Mouse (Mus musculus) midbrain, embryonic 10.5 days (tissue): ENCODE measurements around the gene Slc38a5. TPM values are rescaled to one million over a fixed set of nuclear protein-coding genes. Genes with fewer than 3 reads are reported as not detected.
"Not testable (repeated sequence)": the region's sequence is repeated elsewhere in the genome, so short reads cannot be mapped to it uniquely, and the experiment has no call there.

ENCODE experiments used
- DNase-seq: peaks from one replicate; pipeline ENCODE4 v3.0.0-alpha.2; 2017; ENCODE audit warnings: low spot score
- H3K27ac ChIP-seq: fragments of 300-500 bp; sonication (generic); replicated peaks from 2 replicates; pipeline ENCODE4 v1.5.1; 2016; ENCODE audit warnings: mild to moderate bottlenecking
- H3K27me3 ChIP-seq: fragments of 300-500 bp; sonication (generic); 2 replicates; pipeline ENCODE4 v1.6.1; 2016; ENCODE audit warnings: low read depth, mild to moderate bottlenecking; ENCODE audit not compliant: poor library complexity, severe bottlenecking
- H3K36me3 ChIP-seq: fragments of 300-500 bp; sonication (generic); 2 replicates; pipeline ENCODE4 v1.6.1; 2016; ENCODE audit warnings: mild to moderate bottlenecking, moderate library complexity
- H3K4me1 ChIP-seq: fragments of 300-500 bp; sonication (generic); 2 replicates; pipeline ENCODE4 v1.6.1; 2016
- H3K4me3 ChIP-seq: fragments of 300-500 bp; sonication (generic); 2 replicates; pipeline ENCODE4 v1.5.1; 2016; ENCODE audit warnings: mild to moderate bottlenecking, moderate library complexity
- H3K9me3 ChIP-seq: fragments of 300-500 bp; sonication (generic); replicated peaks from 2 replicates; pipeline ENCODE4 v1.6.1; 2016; ENCODE audit warnings: mild to moderate bottlenecking
- WGBS: fragments of 180-500 bp; shearing (Covaris S2); methylation state at CpG from one replicate; pipeline ENCODE4 v1.1.7; 2016; 5-methylcytosine and 5-hydroxymethylcytosine counted together
- polyA plus RNA-seq: library from polyadenylated mRNA; unstranded; fragments of >200 nt; fragmentation: Nextera tagmentation; extraction: Ambion mirVana; gene quantifications from 2 replicates; pipeline ENCODE4 v1.2.1, GENCODE M21; 2016

The Slc38a5 gene
- polyA plus RNA-seq, 1 experiment from 2014 or later: 4.8 TPM

DNA sequence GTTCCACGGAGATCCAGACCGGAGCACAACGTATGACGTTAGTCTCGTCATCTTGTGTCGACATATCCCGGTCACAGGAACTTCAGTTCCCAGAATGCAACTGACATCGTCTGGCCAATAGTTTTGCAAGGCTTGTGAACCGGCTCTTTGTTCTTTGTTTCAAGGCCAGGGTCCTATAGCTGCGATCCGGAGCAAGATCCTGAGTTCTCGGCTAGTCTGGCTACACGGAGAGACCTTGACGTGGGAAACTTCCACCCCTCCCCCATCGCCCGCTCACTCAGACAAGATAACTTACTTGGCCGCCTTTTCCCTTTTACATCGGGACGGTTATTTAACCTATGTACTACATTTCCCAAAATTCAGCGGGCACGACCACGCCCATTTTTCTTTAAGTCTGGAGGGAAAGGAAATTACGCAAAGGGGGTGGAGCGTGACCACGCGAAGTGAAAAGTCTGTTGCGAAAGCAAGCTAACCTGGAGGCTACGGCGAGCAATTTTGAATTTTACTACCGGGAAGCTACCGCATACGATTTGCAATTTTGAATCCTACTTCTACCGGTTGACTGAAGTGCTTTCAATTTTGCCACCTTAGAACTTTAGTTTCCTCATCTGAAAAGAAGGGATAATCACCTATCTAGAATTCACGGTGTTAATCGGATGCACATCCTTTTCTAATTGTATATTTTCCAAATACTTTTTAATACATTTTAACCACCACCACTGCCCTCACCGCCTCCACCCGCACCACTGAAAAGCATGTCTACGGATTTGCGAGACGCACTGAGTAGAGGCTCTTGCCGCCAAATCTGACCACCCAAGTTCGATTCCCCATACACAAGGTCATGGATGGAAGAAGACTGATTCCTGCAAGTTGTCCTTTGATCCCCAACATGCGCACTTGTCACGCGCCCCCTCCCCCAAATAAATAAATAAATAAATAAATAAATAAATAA lies 18.3 kb upstream of the Slc38a5 start, which contains the start of gene Ftsj1:
Ftsj1 (minus strand) TSS at position 73 of the 952 bp plus-strand sequence.
- peak within 1 kb of the TSS; percentile 63 for H3K4me3 ChIP-seq
- 15% methylated on average over 45 of the region's 45 CpGs for WGBS
- peaks cover 7% of the 10 kb centered on the region; the same call in 1 of the 2 replicates for H3K4me1 ChIP-seq
- no peaks in the 10 kb centered on the region; the same call in 1 of the 2 replicates for H3K9me3 ChIP-seq
- peaks cover 6% of the 10 kb centered on the region; the same call in 1 of the 2 replicates for H3K36me3 ChIP-seq
- no peaks in the 10 kb centered on the region for H3K27me3 ChIP-seq
- peak; percentile 76 for DNase-seq
- peak within 1 kb of the TSS; percentile 90 for H3K27ac ChIP-seq

DNA sequence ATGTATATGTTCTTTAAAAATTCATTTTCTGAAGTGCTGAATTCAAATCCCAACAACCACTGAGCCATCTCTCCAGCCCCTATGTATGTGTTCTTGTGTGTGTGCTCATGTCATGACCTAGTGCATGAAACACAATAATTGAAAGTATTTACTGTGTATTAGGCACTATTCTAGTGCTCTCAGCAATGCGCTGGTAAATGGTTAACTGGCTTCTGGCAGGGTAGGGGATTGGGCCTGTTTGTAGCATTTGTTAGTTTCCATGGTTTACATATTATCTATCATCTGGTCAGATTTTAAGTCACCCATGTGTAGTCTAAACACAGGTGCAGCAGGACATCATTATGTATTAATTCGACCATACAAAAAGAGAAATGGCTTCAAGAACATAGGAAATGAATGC lies 17.2 kb upstream of the Slc38a5 start:
- 87% methylated on average over 2 of the region's 2 CpGs for WGBS
- no peak for DNase-seq

DNA sequence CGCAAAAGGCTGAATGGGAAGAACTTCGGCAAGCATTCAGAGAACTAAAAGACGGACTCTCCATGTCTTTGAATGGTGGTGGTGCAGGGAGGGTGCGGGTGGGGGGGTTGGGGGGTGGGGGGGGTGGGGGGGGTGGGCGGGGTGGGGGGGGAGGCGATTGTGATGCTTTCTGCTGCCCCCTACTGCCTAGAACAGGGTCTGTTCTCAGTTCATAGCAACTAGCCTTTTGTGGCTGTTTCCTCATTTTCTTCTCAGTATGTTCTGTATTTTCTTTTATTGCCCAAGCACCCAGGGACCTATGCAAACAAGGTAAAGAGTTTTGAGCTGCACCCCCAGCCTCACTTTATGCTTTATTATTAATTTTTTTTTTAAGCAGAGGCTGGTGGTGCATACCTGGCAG lies 15.1 kb upstream of the Slc38a5 start:
- Histone ChIP-seq H3K4me1 (peaks cover 7% of the 10 kb centered on the region; the same call in 1 of the 2 replicates), H3K36me3 (no peaks in the 10 kb centered on the region), H3K27me3 (no peaks in the 10 kb centered on the region), H3K4me3 (no peak overlapping the region), H3K27ac (no peak overlapping the region), H3K9me3 (0 out of 2 replicates have a peak, but pooled peaks cover 3% of the 10 kb centered on the region)
- WGBS: 34% methylated on average over 4 of the region's 6 CpGs
- DNase-seq: no peak

More for the DNA sequence above, 17.2 kb upstream of the Slc38a5 start:
- Histone ChIP-seq H3K9me3 (peaks cover 3% of the 10 kb centered on the region; the same call in 1 of the 2 replicates), H3K36me3 (peaks cover 6% of the 10 kb centered on the region; the same call in 1 of the 2 replicates), H3K27me3 (no peaks in the 10 kb centered on the region), H3K27ac (no peak overlapping the region), H3K4me1 (peaks cover 7% of the 10 kb centered on the region; the same call in 1 of the 2 replicates), H3K4me3 (no peak overlapping the region)

DNA sequence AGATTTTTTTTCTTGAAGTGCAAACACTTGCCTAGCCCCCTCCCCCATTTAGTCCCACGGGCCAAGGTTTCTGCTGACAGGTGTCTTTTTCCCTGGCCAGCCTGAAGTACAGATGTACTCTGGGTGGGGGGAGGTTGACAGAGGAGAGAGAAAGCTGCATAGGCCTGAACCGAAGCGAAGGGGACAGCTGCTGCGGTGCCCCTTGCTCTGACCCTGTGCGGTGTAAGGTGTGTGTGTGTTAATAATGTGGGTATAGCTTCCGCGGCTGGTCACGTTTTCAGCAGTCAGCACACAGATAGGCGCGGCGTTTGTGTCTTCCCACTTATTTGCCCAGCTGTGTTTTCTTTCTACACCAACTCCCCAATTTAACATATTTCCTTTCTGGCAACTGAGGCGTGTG lies 11.5 kb upstream of the Slc38a5 start:
- Histone ChIP-seq H3K27ac (no peak overlapping the region), H3K4me1 (no peaks in the 10 kb centered on the region), H3K27me3 (no peaks in the 10 kb centered on the region), H3K36me3 (no peaks in the 10 kb centered on the region), H3K4me3 (no peak overlapping the region), H3K9me3 (0 out of 2 replicates have a peak, but pooled peaks cover 3% of the 10 kb centered on the region)
- 88% methylated on average over 12 of the region's 12 CpGs for WGBS
- no peak for DNase-seq

DNA sequence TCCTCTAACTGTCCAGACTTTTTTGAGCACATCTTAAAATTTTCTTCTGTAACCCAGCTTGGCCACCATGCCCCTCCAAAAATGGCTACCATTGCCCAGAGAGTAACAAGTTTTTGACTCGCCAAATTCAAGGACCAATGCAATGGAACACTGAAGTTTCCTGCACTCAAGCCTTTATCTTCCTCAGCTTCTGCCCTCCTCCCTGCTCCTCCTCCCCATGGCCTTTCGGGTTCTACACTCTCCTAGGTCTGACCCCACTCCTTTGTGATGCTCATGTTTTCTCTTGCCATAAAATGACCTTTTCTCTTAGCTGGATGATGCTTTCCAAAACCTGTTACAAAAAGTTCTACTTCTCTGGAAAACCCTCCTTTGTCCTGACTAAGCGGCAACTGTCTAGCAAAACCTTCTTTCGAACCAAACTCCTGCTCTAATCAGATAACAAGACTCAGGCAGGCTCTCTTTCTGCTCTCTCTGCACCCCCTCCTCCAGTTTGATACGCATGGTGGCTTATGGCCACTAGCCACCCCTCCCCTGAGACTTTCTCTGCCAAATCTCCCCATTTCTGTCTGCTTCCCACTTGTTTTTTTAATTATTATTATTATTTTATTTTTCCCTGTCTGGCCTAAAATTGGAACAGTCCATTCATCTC lies 7.7 kb upstream of the Slc38a5 start:
- H3K9me3 ChIP-seq: no peaks in the 10 kb centered on the region
- H3K4me3 ChIP-seq: no peak overlapping the region
- DNase-seq: no peak
- no peak overlapping the region for H3K27ac ChIP-seq
- WGBS: 77% methylated on average over 5 of the region's 5 CpGs
- no peaks in the 10 kb centered on the region for H3K36me3 ChIP-seq
- H3K27me3 ChIP-seq: no peaks in the 10 kb centered on the region
- no peaks in the 10 kb centered on the region for H3K4me1 ChIP-seq

DNA sequence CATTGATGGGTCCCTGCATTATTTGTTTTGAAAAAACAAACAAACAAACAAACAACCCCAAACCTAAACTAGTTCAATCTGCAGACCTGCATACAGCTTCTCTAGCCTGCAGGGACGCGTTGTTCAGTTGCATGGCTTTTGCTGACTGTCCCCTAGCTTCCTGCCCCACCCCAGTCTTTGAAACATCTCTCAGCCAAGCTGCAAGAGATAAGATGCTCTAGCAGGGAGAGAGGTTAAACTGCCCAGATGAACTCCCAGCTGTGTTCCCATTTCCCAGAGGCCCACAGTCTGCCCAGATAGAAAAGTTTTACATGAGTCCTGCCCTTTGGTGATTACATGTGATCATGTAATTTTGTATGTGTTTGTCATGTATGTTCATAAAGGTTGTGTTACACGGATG lies 6.7 kb upstream of the Slc38a5 start:
- 79% methylated on average over 3 of the region's 3 CpGs for WGBS
- Histone ChIP-seq H3K4me1 (no peaks in the 10 kb centered on the region), H3K27ac (no peak overlapping the region), H3K27me3 (no peaks in the 10 kb centered on the region), H3K9me3 (no peaks in the 10 kb centered on the region), H3K36me3 (no peaks in the 10 kb centered on the region), H3K4me3 (no peak overlapping the region)
- no peak for DNase-seq

DNA sequence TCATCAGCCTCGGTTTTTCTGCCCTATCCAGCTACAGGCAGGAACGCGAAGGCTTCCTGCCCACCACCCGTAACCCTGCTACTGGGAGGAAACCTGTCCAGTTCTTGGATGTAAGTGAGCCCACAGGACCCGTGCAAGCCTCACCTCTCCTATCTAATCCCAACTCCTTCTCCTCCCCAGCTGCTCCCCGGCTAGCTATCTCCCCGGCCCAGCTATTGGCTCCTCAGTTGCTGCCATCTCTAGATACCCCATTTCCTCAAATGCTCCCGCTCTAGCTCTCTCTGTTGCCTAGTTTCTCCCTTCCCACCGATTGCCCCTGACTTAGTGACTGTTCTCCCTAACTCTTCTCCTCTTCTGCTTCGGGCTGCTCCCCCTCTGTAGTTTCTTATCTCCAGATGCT lies 1.1 kb downstream of the Slc38a5 start:
- H3K36me3 ChIP-seq: no peaks in the 10 kb centered on the region
- H3K4me1 ChIP-seq: no peaks in the 10 kb centered on the region
- WGBS: 34% methylated on average over 10 of the region's 10 CpGs
- peaks cover 25% of the 10 kb centered on the region for H3K27me3 ChIP-seq
- H3K4me3 ChIP-seq: peak overlapping the region; percentile 29; the same call in 1 of the 2 replicates
- H3K27ac ChIP-seq: no peak overlapping the region
- no peak for DNase-seq
- peaks cover 12% of the 10 kb centered on the region; the same call in 1 of the 2 replicates for H3K9me3 ChIP-seq

DNA sequence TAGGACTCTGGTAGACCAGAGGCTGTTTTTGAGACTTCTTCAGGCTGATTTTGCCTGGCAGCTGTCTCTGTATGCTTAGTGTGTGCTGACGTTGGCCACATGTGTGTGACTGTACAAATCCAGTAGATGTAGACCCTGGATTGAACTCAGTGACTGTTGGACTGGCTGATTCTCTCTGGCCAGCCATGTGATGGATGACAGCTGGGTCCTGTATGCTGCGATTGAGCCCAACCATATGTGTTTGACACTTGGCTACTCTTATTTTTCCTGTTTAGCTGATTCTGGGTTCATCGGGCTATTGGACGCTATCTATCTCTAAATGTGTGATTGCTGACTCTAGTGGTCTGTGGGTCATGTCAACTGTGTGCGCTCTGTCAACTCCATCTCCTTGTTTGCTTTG lies 3.1 kb downstream of the Slc38a5 start:
- Histone ChIP-seq H3K9me3 (peaks cover 28% of the 10 kb centered on the region), H3K27ac (no peak overlapping the region), H3K4me3 (no peak overlapping the region), H3K27me3 (peaks cover 25% of the 10 kb centered on the region), H3K4me1 (no peaks in the 10 kb centered on the region), H3K36me3 (no peaks in the 10 kb centered on the region)
- no peak for DNase-seq
- 93% methylated on average over 5 of the region's 5 CpGs for WGBS

DNA sequence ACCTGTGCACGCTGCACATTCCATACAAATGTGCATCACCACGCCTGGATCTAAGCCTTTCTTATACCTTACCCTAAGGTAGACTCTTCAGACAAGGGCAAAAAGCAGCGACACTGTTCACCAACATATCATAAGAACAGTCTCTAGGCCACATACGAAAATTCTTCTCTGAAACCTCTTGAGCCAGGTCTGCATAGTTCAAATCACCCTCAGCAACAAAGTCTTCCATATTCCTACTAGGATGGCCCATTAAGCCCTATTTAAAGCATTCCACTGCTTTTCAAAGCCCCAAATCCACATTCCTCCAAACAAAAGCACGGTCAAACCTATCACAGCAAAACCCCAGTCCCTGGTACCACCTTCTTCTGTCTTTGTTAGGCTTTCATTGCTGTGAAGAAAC lies 17.7 kb downstream of the Slc38a5 start:
- 81% methylated on average over 5 of the region's 5 CpGs for WGBS
- no peaks in the 10 kb centered on the region for H3K27me3 ChIP-seq
- H3K4me3 ChIP-seq: no peak overlapping the region
- no peaks in the 10 kb centered on the region for H3K4me1 ChIP-seq
- 0 out of 2 replicates have a peak, but pooled peaks cover 3% of the 10 kb centered on the region for H3K9me3 ChIP-seq
- DNase-seq: no peak
- no peaks in the 10 kb centered on the region for H3K36me3 ChIP-seq
- no peak overlapping the region for H3K27ac ChIP-seq

DNA sequence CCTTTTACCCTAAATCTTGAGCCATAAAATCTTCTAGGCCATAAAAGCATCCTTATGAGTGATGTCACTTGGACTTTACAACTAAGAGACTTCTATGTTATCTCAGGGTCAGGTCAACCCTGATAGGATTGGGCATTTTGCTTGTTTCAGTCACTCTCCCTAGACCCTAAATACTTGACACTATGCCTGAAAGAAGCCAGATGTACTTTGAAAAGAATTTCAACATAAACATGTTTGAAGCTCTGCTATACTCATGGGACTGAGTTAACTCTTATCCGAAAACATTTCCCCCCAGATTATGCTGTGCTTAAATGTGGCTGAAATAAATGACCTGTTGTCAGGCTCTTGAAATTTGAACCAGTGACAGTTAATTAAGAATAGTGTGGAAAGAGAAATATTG lies 38.4 kb downstream of the Slc38a5 start:
- Histone ChIP-seq H3K27me3 (no peaks in the 10 kb centered on the region), H3K4me3 (no peak overlapping the region), H3K36me3 (no peaks in the 10 kb centered on the region), H3K9me3 (0 out of 2 replicates have a peak, but pooled peaks cover 5% of the 10 kb centered on the region), H3K4me1 (no peaks in the 10 kb centered on the region), H3K27ac (no peak overlapping the region)
- 82% methylated on average over 1 of the region's 1 CpGs for WGBS
- DNase-seq: no peak

DNA sequence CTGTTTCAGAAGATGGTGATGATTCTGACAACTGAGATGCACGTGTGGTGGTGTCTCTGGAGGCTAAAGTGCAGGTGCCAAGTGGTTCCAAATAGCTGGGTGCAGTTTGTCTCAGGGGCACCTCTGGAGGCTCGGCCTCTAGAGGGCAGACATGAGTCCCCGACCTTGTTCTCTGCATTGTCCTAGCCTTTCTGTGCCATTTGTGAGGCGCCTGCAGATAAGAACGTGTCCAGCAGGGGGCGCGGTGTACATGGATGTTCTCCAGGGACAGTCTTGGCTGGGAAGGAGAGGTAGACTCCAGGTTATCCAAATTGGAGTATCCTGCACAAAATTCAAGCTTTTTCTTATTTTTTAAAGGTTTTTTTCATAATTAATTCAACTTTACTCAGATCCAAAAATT lies 44.0 kb downstream of the Slc38a5 start:
- H3K27ac ChIP-seq, H3K4me3 ChIP-seq, H3K36me3 ChIP-seq, H3K4me1 ChIP-seq, H3K27me3 ChIP-seq, H3K9me3 ChIP-seq: not testable (repeated sequence)
- peak; percentile 13 for DNase-seq
- WGBS: 12% methylated on average over 7 of the region's 7 CpGs

DNA sequence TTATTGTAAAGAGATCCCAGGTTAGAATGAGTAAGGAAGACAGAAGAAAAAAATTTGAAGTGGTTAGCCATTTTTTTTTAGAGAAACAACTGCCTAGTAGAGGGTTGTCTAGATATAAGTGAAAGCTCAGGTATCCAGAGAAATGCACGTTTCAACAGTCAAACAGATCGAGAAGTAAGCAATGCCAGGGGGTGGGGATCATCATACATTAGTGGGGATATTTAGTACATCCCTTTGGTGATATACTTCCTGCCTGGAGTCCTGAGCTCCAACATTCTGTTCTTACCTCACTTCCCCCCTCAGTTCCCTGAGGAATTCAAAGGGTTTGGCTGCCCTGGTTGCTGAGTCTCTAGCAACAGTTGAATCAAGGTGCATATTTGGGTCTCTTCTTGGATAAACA lies 56.2 kb downstream of the Slc38a5 start, which contains the start of gene Ssxb10:
Ssxb10 (plus strand) TSS at position 301 of the 400 bp plus-strand sequence.
- peaks cover 21% of the 10 kb centered on the region for H3K9me3 ChIP-seq
- H3K36me3 ChIP-seq: no peaks in the 10 kb centered on the region
- H3K27ac ChIP-seq: no peak within 1 kb of the TSS
- 76% methylated on average over 2 of the region's 2 CpGs for WGBS
- DNase-seq: no peak
- no peak within 1 kb of the TSS for H3K4me3 ChIP-seq
- no peaks in the 10 kb centered on the region for H3K4me1 ChIP-seq
- no peaks in the 10 kb centered on the region for H3K27me3 ChIP-seq
